Mouse (Mus musculus) limb, embryonic 12.5 days (tissue): Measurements from ENCODE around the gene Best1. TPM values are rescaled to one million over a fixed set of nuclear protein-coding genes. Genes with fewer than 3 reads are reported as not detected.

Experiments
- ATAC-seq: fragments of 200-750 bp; cut with Nextera tagmentation; 2 replicates; pipeline ENCODE4 v1.8.0; 2017; ENCODE audit warnings: low read depth, moderate TSS enrichment; ENCODE audit not compliant: insufficient number of reproducible peaks, insufficient read depth, low FRiP score, low TSS enrichment
- H3K27ac ChIP-seq: fragments of 300-500 bp; sonication (generic); 2 replicates; pipeline ENCODE4 v1.5.1; 2016; ENCODE audit warnings: mild to moderate bottlenecking, moderate library complexity
- H3K27me3 ChIP-seq: fragments of 300-500 bp; sonication (generic); 2 replicates; pipeline ENCODE4 v1.6.1; 2016; ENCODE audit warnings: mild to moderate bottlenecking, moderate library complexity
- H3K36me3 ChIP-seq: fragments of 300-500 bp; sonication (generic); 2 replicates; pipeline ENCODE4 v1.6.1; 2016; ENCODE audit warnings: mild to moderate bottlenecking, moderate library complexity
- H3K4me1 ChIP-seq: fragments of 300-500 bp; sonication (generic); replicated peaks from 2 replicates; pipeline ENCODE4 v1.6.1; 2016
- H3K4me2 ChIP-seq: fragments of 300-500 bp; sonication (generic); 2 replicates; pipeline ENCODE4 v1.6.1; 2016; ENCODE audit warnings: mild to moderate bottlenecking, moderate library complexity
- H3K4me3 ChIP-seq: fragments of 300-500 bp; sonication (generic); replicated peaks from 2 replicates; pipeline ENCODE4 v1.5.1; 2016; ENCODE audit warnings: mild to moderate bottlenecking
- H3K9ac ChIP-seq: fragments of 300-500 bp; sonication (generic); replicated peaks from 2 replicates; pipeline ENCODE4 v1.6.1; 2016; ENCODE audit warnings: mild to moderate bottlenecking, moderate library complexity
- H3K9me3 ChIP-seq: fragments of 300-500 bp; sonication (generic); 2 replicates; pipeline ENCODE4 v1.6.1; 2016; ENCODE audit warnings: mild to moderate bottlenecking, moderate library complexity
- WGBS: fragments of 180-500 bp; shearing (Covaris S2); methylation state at CpG from one replicate; pipeline ENCODE4 v1.1.7; 2016; 5-methylcytosine and 5-hydroxymethylcytosine counted together
- polyA plus RNA-seq: library from polyadenylated mRNA; unstranded; fragments of >200 nt; fragmentation: Nextera tagmentation; extraction: Ambion mirVana; gene quantifications from 2 replicates; pipeline ENCODE4 v1.2.1, GENCODE M21; 2016

The Best1 gene
- polyA plus RNA-seq, 1 experiment from 2014 or later, result 2.2 TPM

- Histone ChIP-seq H3K4me3 (no peak overlapping the region), H3K4me1 (peaks cover 52% of the 10 kb centered on the region), H3K36me3 (peaks cover 14% of the 10 kb centered on the region), H3K4me2 (no peak overlapping the region), H3K27ac (peak overlapping the region; percentile 64; the same call in 1 of the 2 replicates), H3K9ac (no peak overlapping the region), H3K9me3 (no peaks in the 10 kb centered on the region), H3K27me3 (no peaks in the 10 kb centered on the region; the same call in 1 of the 2 replicates)
- WGBS, result 75% methylated on average over 5 of the region's 5 CpGs
- ATAC-seq, result no peak
Measured at GRCm38 (mm10) chr19:10022414-10023303, 21.2 kb upstream of the Best1 start.

GRCm38 (mm10) chr19:10021981-10022380, 20.5 kb upstream of the Best1 start:
- 90% methylated on average over 2 of the region's 2 CpGs for WGBS
- Histone ChIP-seq H3K9me3 (no peaks in the 10 kb centered on the region), H3K9ac (0 out of 2 replicates have a peak overlapping the region, but pooled peaks have one; percentile 2), H3K27me3 (no peaks in the 10 kb centered on the region; the same call in 1 of the 2 replicates), H3K4me2 (no peak overlapping the region), H3K4me1 (peaks cover 58% of the 10 kb centered on the region), H3K27ac (0 out of 2 replicates have a peak overlapping the region, but pooled peaks have one; percentile 35), H3K36me3 (peaks cover 7% of the 10 kb centered on the region), H3K4me3 (no peak overlapping the region)
- no peak for ATAC-seq

- Histone ChIP-seq H3K4me1 (peaks cover 61% of the 10 kb centered on the region), H3K9me3 (no peaks in the 10 kb centered on the region), H3K27ac (no peak overlapping the region), H3K27me3 (no peaks in the 10 kb centered on the region), H3K9ac (peak overlapping the region; percentile 72), H3K4me2 (peak overlapping the region; percentile 92), H3K36me3 (no peaks in the 10 kb centered on the region), H3K4me3 (peak overlapping the region; percentile 62)
- WGBS, result 56% methylated on average over 4 of the region's 4 CpGs
- no peak for ATAC-seq
Measured at GRCm38 (mm10) chr19:10019214-10019760, 17.9 kb upstream of the Best1 start.

- no peaks in the 10 kb centered on the region for H3K9me3 ChIP-seq
- H3K27me3 ChIP-seq, result no peaks in the 10 kb centered on the region
- H3K36me3 ChIP-seq, result no peaks in the 10 kb centered on the region
- peak overlapping the region; percentile 92 for H3K4me2 ChIP-seq
- H3K4me3 ChIP-seq, result peak overlapping the region; percentile 62
- peaks cover 68% of the 10 kb centered on the region for H3K4me1 ChIP-seq
- ATAC-seq, result no peak
- 1% methylated on average over 3 of the region's 3 CpGs for WGBS
- H3K27ac ChIP-seq, result peak overlapping the region; percentile 87
- H3K9ac ChIP-seq, result peak overlapping the region; percentile 72
Measured at GRCm38 (mm10) chr19:10018527-10018818, 17.0 kb upstream of the Best1 start.

- H3K27me3 ChIP-seq, result no peaks in the 10 kb centered on the region
- peaks cover 68% of the 10 kb centered on the region for H3K4me1 ChIP-seq
- H3K4me3 ChIP-seq, result peak overlapping the region; percentile 62
- 5% methylated on average over 44 of the region's 44 CpGs for WGBS
- H3K9me3 ChIP-seq, result no peaks in the 10 kb centered on the region
- H3K36me3 ChIP-seq, result no peaks in the 10 kb centered on the region
- H3K27ac ChIP-seq, result peak overlapping the region; percentile 87
- peak; percentile 86 for ATAC-seq
- H3K9ac ChIP-seq, result peak overlapping the region; percentile 72
- H3K4me2 ChIP-seq, result peak overlapping the region; percentile 92
Measured at GRCm38 (mm10) chr19:10017637-10018526, 16.4 kb upstream of the Best1 start.

GRCm38 (mm10) chr19:10016151-10016550, 14.7 kb upstream of the Best1 start:
- H3K9ac ChIP-seq, result no peak overlapping the region
- H3K4me3 ChIP-seq, result no peak overlapping the region
- no peak for ATAC-seq
- H3K4me2 ChIP-seq, result no peak overlapping the region
- no peak overlapping the region for H3K27ac ChIP-seq
- H3K4me1 ChIP-seq, result peaks cover 64% of the 10 kb centered on the region
- H3K27me3 ChIP-seq, result no peaks in the 10 kb centered on the region
- no peaks in the 10 kb centered on the region for H3K36me3 ChIP-seq
- no peaks in the 10 kb centered on the region for H3K9me3 ChIP-seq
- 92% methylated on average over 4 of the region's 4 CpGs for WGBS

- no peak overlapping the region for H3K4me3 ChIP-seq
- H3K9ac ChIP-seq, result no peak overlapping the region
- 72% methylated on average over 4 of the region's 4 CpGs for WGBS
- H3K9me3 ChIP-seq, result no peaks in the 10 kb centered on the region
- peak overlapping the region; percentile 45; the same call in 1 of the 2 replicates for H3K27ac ChIP-seq
- H3K27me3 ChIP-seq, result no peaks in the 10 kb centered on the region
- H3K36me3 ChIP-seq, result no peaks in the 10 kb centered on the region
- no peak overlapping the region for H3K4me2 ChIP-seq
- peaks cover 64% of the 10 kb centered on the region for H3K4me1 ChIP-seq
- ATAC-seq, result no peak
Measured at GRCm38 (mm10) chr19:10015442-10015841, 14.0 kb upstream of the Best1 start.

GRCm38 (mm10) chr19:10014824-10015223, 13.4 kb upstream of the Best1 start:
- no peaks in the 10 kb centered on the region for H3K27me3 ChIP-seq
- no peak overlapping the region for H3K4me3 ChIP-seq
- peak overlapping the region; percentile 96 for H3K27ac ChIP-seq
- 0 out of 2 replicates have a peak overlapping the region, but pooled peaks have one; percentile 23 for H3K9ac ChIP-seq
- H3K36me3 ChIP-seq, result no peaks in the 10 kb centered on the region
- H3K4me2 ChIP-seq, result no peak overlapping the region
- no peak for ATAC-seq
- WGBS, result 70% methylated on average over 13 of the region's 13 CpGs
- peaks cover 61% of the 10 kb centered on the region for H3K4me1 ChIP-seq
- no peaks in the 10 kb centered on the region for H3K9me3 ChIP-seq

- Histone ChIP-seq H3K4me2 (0 out of 2 replicates have a peak overlapping the region, but pooled peaks have one; percentile 34), H3K27me3 (no peaks in the 10 kb centered on the region), H3K9ac (no peak overlapping the region), H3K9me3 (no peaks in the 10 kb centered on the region), H3K36me3 (no peaks in the 10 kb centered on the region), H3K27ac (peak overlapping the region; percentile 96), H3K4me3 (no peak overlapping the region), H3K4me1 (peaks cover 52% of the 10 kb centered on the region)
- WGBS, result 4% methylated on average over 5 of the region's 5 CpGs
- peak; percentile 76 for ATAC-seq
Measured at GRCm38 (mm10) chr19:10013913-10014312, 12.5 kb upstream of the Best1 start.

- peak overlapping the region; percentile 96 for H3K27ac ChIP-seq
- peaks cover 46% of the 10 kb centered on the region for H3K4me1 ChIP-seq
- ATAC-seq, result no peak
- 14% methylated on average over 3 of the region's 3 CpGs for WGBS
- H3K27me3 ChIP-seq, result no peaks in the 10 kb centered on the region
- H3K4me3 ChIP-seq, result no peak overlapping the region
- H3K36me3 ChIP-seq, result no peaks in the 10 kb centered on the region
- peak overlapping the region; percentile 34 for H3K4me2 ChIP-seq
- no peaks in the 10 kb centered on the region for H3K9me3 ChIP-seq
- peak overlapping the region; percentile 42; the same call in 1 of the 2 replicates for H3K9ac ChIP-seq
Measured at GRCm38 (mm10) chr19:10013348-10013747, 11.9 kb upstream of the Best1 start.
